Mouse (Mus musculus) CH12.LX (cell line): ENCODE data around the gene Slc39a7.
"Not testable (repeated sequence)": the region's sequence is repeated elsewhere in the genome, so short reads cannot be mapped to it uniquely, and the experiment has no call there.

ENCODE experiments used
- CTCF ChIP-seq, 2 experiments: IDR thresholded peaks in 1 of 2; conservative IDR thresholded peaks in 1 of 2; 2 replicates each; pipeline ENCODE4 v1.5.1; 2011 to 2012; ENCODE audit warnings: low read depth in 2 of 2, low read length in 2 of 2, improper control_type of control experiment in 1 of 2, inconsistent platforms in 1 of 2, mild to moderate bottlenecking in 1 of 2, moderate library complexity in 1 of 2
- ELF1 ChIP-seq: IDR thresholded peaks from 2 replicates; pipeline ENCODE4 v1.6.1; 2014; ENCODE audit warnings: low read depth, mild to moderate bottlenecking, inconsistent platforms, low read length, improper control_type of control experiment
- EP300 ChIP-seq: IDR thresholded peaks from 2 replicates; pipeline ENCODE4 v1.6.1; 2011; ENCODE audit warnings: low read length, improper control_type of control experiment
- HCFC1 ChIP-seq: IDR thresholded peaks from 2 replicates; pipeline ENCODE4 v1.6.1; 2012; ENCODE audit warnings: low read depth, mild to moderate bottlenecking, inconsistent platforms, low read length, improper control_type of control experiment
- KAT2A ChIP-seq: IDR thresholded peaks from 2 replicates; pipeline ENCODE4 v1.6.1; 2012; ENCODE audit warnings: low read length, improper control_type of control experiment, inconsistent platforms; ENCODE audit not compliant: insufficient replicate concordance
- MAX ChIP-seq: IDR thresholded peaks from 2 replicates; pipeline ENCODE4 v1.6.1; 2011; ENCODE audit warnings: low read length, improper control_type of control experiment
- MXI1 ChIP-seq: IDR thresholded peaks from 2 replicates; pipeline ENCODE4 v1.6.1; 2011; ENCODE audit warnings: mild to moderate bottlenecking, low read depth, low read length, improper control_type of control experiment
- NELFE ChIP-seq: IDR thresholded peaks from 2 replicates; pipeline ENCODE4 v1.6.1; 2011; ENCODE audit warnings: low read depth, low read length, improper control_type of control experiment
- POLR2A ChIP-seq: IDR thresholded peaks from 2 replicates; pipeline ENCODE4 v1.6.1; 2011; ENCODE audit warnings: low read depth, mild to moderate bottlenecking, improper control_type of control experiment, low read length
- TBP ChIP-seq: conservative IDR thresholded peaks from 2 replicates; pipeline ENCODE4 v1.6.1; 2011; ENCODE audit warnings: low read depth, low read length, improper control_type of control experiment

DNA sequence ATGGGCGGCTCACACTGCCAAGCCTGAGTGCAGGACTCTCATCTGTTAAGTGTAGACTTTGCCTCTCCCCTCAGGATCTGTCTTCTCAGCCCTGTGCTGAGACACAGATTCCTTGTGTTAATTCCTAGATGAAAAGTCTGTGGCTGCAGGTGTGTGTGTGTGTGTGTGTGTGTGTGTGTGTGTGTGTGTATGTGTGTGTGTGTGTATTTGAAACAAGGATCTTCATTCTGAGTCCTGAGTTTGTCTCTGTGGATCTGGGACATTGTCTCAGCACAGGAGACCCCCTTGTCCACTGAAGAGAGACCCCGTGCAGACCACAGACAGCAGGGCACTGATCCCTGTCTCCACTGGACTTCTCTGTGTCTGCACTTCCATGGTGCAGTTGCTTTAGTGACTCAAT, 30.7 kb downstream of the Slc39a7 start:
- TF ChIP-seq CTCF (conservative IDR thresholded peaks at IDR 0.05 in 1 of 2, IDR thresholded peaks at IDR 0.05 in 1 of 2; ENCODE audit: low read depth in 2 of 2, low read length in 2 of 2); NELFE; KAT2A; TBP; EP300; HCFC1; MAX; POLR2A; MXI1; ELF1: not testable (repeated sequence)
